Mouse (Mus musculus) stomach, postnatal 0 days (tissue): Measurements from ENCODE around the gene Lenep. TPM values are rescaled to one million over a fixed set of nuclear protein-coding genes. Genes with fewer than 3 reads are reported as not detected.
A peak's percentile ranks its signal among the peaks of the same experiment; 100 is the strongest.

Experiments used
- ATAC-seq: fragments of 200-750 bp; cut with Nextera tagmentation; 2 replicates; pipeline ENCODE4 v1.8.0; 2017; ENCODE audit not compliant: low FRiP score, low TSS enrichment
- DNase-seq: peaks from one replicate; pipeline ENCODE4 v3.0.0-alpha.2; 2016; ENCODE audit warnings: low spot score
- H3K27ac ChIP-seq: fragments of 300-500 bp; sonication (generic); replicated peaks from 2 replicates; pipeline ENCODE4 v1.5.1; 2014; ENCODE audit warnings: mild to moderate bottlenecking, control low read depth
- H3K27me3 ChIP-seq: fragments of 300-500 bp; sonication (generic); 2 replicates; pipeline ENCODE4 v1.6.1; 2014; ENCODE audit warnings: low read length; ENCODE audit not compliant: control insufficient read depth, insufficient read depth
- H3K36me3 ChIP-seq: fragments of 300-500 bp; sonication (generic); 2 replicates; pipeline ENCODE4 v1.6.1; 2014; ENCODE audit warnings: low read length, mixed read lengths; ENCODE audit not compliant: control insufficient read depth, insufficient read depth
- H3K4me1 ChIP-seq: fragments of 300-500 bp; sonication (generic); replicated peaks from 2 replicates; pipeline ENCODE4 v1.6.1; 2014; ENCODE audit warnings: antibody characterized with exemption; ENCODE audit not compliant: control insufficient read depth, insufficient read depth
- H3K4me2 ChIP-seq: fragments of 300-500 bp; sonication (generic); replicated peaks from 2 replicates; pipeline ENCODE4 v1.6.1; 2014; ENCODE audit warnings: low read depth, mild to moderate bottlenecking, control low read depth, moderate library complexity
- H3K4me3 ChIP-seq: fragments of 300-500 bp; sonication (generic); 2 replicates; pipeline ENCODE4 v1.5.1; 2014; ENCODE audit warnings: low read depth, low read length, control low read depth
- H3K9ac ChIP-seq: fragments of 300-500 bp; sonication (generic); 2 replicates; pipeline ENCODE4 v1.6.1; 2014; ENCODE audit warnings: mild to moderate bottlenecking, low read length, control low read depth, mixed read lengths
- H3K9me3 ChIP-seq: fragments of 300-500 bp; sonication (generic); 2 replicates; pipeline ENCODE4 v1.6.1; 2016; ENCODE audit warnings: low read length; ENCODE audit not compliant: control insufficient read depth
- CTCF ChIP-seq: IDR thresholded peaks from 2 replicates; pipeline ENCODE4 v1.5.1; 2016; ENCODE audit warnings: antibody characterized with exemption, low read depth, mild to moderate bottlenecking, moderate library complexity
- EP300 ChIP-seq: optimal IDR thresholded peaks from 2 replicates; pipeline ENCODE3; 2016; ENCODE audit warnings: antibody characterized with exemption
- WGBS: fragments of 180-500 bp; shearing (Covaris S2); extraction: QIAGEN DNeasy Blood & Tissue Kit; methylation state at CpG from one replicate; pipeline ENCODE4 v1.1.7; 2014; 5-methylcytosine and 5-hydroxymethylcytosine counted together
- polyA plus RNA-seq: library from polyadenylated mRNA; unstranded; fragments of >200 nt; fragmentation: Nextera tagmentation; extraction: Ambion mirVana; gene quantifications from 2 replicates; pipeline ENCODE4 v1.2.1, GENCODE M21; 2015

The Lenep gene
- polyA plus RNA-seq, 1 experiment from 2014 or later = not detected

DNA sequence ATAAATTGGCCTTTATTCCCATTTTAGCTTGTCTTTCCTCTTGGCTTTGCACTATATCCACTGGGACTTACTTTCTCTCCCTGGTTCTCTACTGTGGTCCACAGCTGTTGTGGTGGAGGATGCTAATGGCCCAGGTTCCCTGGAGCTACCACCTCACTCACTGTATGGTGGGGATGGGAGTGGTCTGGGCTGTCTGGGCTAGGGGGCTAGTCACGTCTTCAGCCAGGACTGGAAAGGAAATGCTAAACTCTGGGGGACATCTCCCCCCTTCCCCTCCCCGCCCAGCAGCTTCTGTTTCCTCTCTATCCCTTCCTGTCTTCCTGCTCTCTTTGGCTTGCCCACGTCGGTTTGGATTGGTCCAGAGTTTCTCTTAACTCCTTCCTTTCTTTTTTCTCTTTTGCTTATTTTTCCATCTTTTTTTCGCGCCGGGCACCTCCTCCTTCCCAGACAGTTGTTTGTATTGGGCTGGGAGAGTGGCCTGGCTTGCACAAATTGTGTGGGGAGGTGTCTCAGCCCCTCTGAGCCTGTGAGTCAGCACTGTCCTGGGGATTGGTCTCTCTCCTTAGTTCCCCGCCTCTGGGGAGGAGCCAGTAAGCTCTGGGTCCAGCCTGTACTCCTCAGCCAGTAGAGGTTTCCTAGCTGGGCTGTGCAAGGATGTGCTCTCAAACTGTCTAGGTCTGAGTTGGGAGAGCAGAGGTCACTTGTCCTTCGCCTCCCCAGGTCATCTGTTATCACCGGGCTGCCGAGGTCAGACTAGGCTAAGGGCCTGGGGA lies 18.6 kb upstream of the Lenep start:
- ATAC-seq (peak; percentile 77), DNase-seq (peak; percentile 82)
- Histone ChIP-seq H3K9me3 (no peaks in the 10 kb centered on the region), H3K4me1 (peaks cover 6% of the 10 kb centered on the region), H3K36me3 (peaks cover 10% of the 10 kb centered on the region; the same call in 1 of the 2 replicates), H3K9ac (peak overlapping the region; percentile 74), H3K27ac (peak overlapping the region; percentile 90), H3K4me3 (peak overlapping the region; percentile 53), H3K4me2 (peak overlapping the region; percentile 73), H3K27me3 (no peaks in the 10 kb centered on the region)
- TF ChIP-seq EP300 (no peak), CTCF (no peak)
- 3% methylated on average over 11 of the region's 11 CpGs for WGBS

GRCm38 (mm10) chr3:89420421-89420820 lies 17.8 kb upstream of the Lenep start:
- peak overlapping the region; percentile 53; the same call in 1 of the 2 replicates for H3K4me3 ChIP-seq
- peak overlapping the region; percentile 35; the same call in 1 of the 2 replicates for H3K9ac ChIP-seq
- TF ChIP-seq EP300 (no peak), CTCF (no peak)
- ATAC-seq (no peak), DNase-seq (no peak)
- peak overlapping the region; percentile 90 for H3K27ac ChIP-seq
- no peaks in the 10 kb centered on the region for H3K9me3 ChIP-seq
- WGBS = 30% methylated on average over 2 of the region's 2 CpGs
- H3K4me1 ChIP-seq = peaks cover 6% of the 10 kb centered on the region
- peaks cover 13% of the 10 kb centered on the region; the same call in 1 of the 2 replicates for H3K36me3 ChIP-seq
- H3K4me2 ChIP-seq = peak overlapping the region; percentile 73
- H3K27me3 ChIP-seq = no peaks in the 10 kb centered on the region

DNA sequence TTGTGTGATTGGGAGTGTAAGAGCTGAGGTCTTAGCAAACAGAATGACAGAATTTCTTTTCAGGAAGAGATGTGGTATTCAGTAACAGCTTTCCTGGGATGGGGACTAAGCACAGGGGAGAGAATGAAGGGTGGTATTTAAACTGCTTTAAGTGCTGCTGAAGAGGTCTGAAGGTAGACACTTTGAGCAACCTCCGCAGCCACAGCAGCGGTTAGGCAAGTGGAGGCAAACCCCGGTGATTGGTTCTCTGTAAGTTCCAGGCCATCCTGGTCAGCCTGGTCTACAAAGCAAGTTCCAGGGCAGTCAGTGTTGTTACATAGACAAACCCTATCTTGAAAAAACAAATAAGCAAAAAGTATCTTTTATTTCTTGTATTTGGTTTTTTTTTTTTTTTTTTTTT lies 17.4 kb upstream of the Lenep start:
- H3K9me3 ChIP-seq = no peaks in the 10 kb centered on the region
- ATAC-seq = no peak
- H3K4me1 ChIP-seq = peaks cover 6% of the 10 kb centered on the region
- TF ChIP-seq CTCF = no peak
- TF ChIP-seq EP300 = no peak
- H3K36me3 ChIP-seq = peaks cover 11% of the 10 kb centered on the region; the same call in 1 of the 2 replicates
- H3K9ac ChIP-seq = peak overlapping the region; percentile 88
- peak overlapping the region; percentile 69 for H3K4me3 ChIP-seq
- H3K27ac ChIP-seq = peak overlapping the region; percentile 99
- 23% methylated on average over 3 of the region's 3 CpGs for WGBS
- H3K4me2 ChIP-seq = peak overlapping the region; percentile 81
- DNase-seq = no peak
- H3K27me3 ChIP-seq = no peaks in the 10 kb centered on the region

GRCm38 (mm10) chr3:89419571-89419970 lies 17.0 kb upstream of the Lenep start:
- TF ChIP-seq EP300 = no peak
- no peak for TF ChIP-seq CTCF
- WGBS = 1% methylated on average over 9 of the region's 9 CpGs
- H3K36me3 ChIP-seq = peaks cover 7% of the 10 kb centered on the region; the same call in 1 of the 2 replicates
- peak overlapping the region; percentile 88 for H3K9ac ChIP-seq
- H3K27me3 ChIP-seq = no peaks in the 10 kb centered on the region
- H3K4me2 ChIP-seq = peak overlapping the region; percentile 81
- peaks cover 6% of the 10 kb centered on the region for H3K4me1 ChIP-seq
- H3K27ac ChIP-seq = peak overlapping the region; percentile 99
- no peak for ATAC-seq
- peak overlapping the region; percentile 69 for H3K4me3 ChIP-seq
- no peaks in the 10 kb centered on the region for H3K9me3 ChIP-seq
- DNase-seq = peak; percentile 51

DNA sequence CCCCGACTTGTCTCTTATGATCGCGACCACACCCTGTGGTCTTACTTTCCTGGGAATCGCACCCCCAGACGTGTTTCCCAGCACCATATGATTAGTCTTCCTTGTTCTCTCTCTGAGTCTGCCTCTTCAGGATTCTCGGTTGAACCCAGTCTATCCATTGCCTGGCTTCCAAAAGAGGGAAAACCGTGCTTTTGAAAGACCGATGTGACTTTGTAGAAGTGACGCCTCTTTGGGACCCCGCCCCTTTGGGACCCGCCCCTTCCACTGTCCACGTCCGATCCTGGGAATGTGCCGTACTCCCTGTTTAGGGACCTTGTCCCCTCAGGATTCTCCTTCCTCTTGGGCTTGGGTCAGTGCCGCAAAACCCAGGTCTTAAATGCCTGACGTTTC lies 16.3 kb upstream of the Lenep start:
- Histone ChIP-seq H3K9me3 (no peaks in the 10 kb centered on the region), H3K4me1 (peaks cover 6% of the 10 kb centered on the region), H3K4me3 (peak overlapping the region; percentile 69), H3K27ac (peak overlapping the region; percentile 99), H3K27me3 (no peaks in the 10 kb centered on the region), H3K4me2 (peak overlapping the region; percentile 81), H3K9ac (peak overlapping the region; percentile 88), H3K36me3 (peaks cover 4% of the 10 kb centered on the region; the same call in 1 of the 2 replicates)
- ATAC-seq (peak; percentile 40; the same call in 1 of the 2 replicates), DNase-seq (peak; percentile 88)
- no peak for TF ChIP-seq EP300
- TF ChIP-seq CTCF = no peak
- WGBS = under 1% methylated on average over 16 of the region's 16 CpGs
